Mouse (Mus musculus) kidney, adult 9 months (tissue): ENCODE measurements around the gene Usp9x.

Source experiments
- DNase-seq: peaks from one replicate; pipeline ENCODE4 v3.0.0; 2022

The Usp9x gene

GRCm38 (mm10) chrX:13085621-13086020, 14.3 kb downstream of the Usp9x start:
- no peak for DNase-seq

DNA sequence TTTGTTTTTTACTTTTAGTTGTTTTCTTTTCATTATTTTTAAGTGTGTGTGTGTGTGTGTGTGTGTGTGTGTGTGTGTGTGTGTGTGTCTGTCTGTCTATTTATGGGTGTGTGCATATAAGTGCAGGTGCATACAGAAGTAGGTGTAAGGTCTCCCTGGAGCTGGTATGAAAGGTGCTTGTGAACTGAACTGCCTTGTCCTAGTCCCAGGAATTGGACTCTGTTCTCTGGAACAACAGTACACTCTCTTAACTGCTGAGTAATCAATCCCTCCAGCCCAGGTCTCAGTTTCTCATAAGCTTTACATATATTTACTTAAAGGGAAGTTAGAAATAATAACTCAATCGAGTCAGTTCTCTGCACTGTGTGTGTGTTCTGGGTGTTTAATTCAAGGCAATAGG, 25.7 kb downstream of the Usp9x start:
- DNase-seq = peak; percentile 9

- no peak for DNase-seq
These were observed 135.2 kb downstream of the Usp9x start for GRCm38 (mm10) chrX:13206514-13206913.

DNA sequence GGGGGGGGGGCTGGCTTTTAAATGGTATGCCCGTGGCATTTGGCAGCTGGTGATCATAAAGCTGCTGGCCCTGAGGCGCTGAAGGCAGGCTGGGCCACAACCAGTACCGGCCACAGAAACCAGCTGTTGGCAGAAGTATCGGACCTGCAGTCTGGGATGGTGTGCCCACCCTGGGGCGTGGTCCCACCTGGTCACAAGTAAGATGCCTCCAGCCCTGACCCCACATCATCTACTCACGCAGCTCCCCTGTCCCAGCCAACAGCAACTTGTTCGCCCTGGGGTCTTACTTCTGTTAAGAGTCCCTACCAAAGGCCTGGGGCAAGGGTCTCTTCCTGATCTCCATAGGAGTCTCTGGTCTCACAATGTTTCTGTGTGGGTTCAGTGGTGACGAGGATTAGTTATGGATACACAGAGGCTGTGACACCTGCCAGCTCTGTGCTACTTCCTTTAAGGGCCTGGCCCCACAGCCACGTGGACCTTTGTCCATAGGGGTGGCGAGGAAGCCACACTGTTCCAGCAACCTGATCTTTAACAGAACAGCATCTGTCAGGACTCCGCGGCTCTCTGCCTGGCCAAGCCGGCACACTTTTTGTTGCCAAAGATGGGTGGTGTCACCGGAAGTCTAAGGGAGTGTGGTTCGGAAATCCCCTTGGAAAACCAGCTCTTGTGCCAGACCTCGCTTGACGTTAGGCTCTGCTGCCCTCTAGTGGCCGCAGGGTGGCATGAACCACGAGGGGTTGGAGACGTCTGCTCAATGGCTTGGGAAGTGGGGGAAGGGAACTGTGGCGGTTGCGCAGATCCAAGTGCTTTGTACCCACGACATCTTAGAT, 136.4 kb downstream of the Usp9x start:
- peak; percentile 89 for DNase-seq

DNA sequence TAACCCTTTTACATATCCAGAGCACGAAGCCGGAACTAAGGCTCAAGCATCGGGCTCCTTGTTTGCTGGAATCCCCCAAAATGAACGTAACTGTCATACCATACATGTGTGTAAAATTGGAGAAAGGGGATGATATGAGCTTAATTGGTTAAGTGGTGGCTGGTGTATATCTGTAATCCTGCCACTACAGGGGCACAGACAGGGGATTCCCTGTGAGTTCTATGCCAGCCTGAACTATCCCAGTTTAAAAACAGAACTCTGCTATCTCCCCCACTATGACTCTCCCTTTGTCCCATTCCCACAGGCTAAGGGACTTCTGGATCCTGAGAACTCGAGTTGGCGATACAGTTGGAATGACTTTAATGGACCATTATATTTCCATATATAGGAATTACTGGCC, 137.1 kb downstream of the Usp9x start:
- no peak for DNase-seq

- no peak for DNase-seq
These were observed 143.0 kb downstream of the Usp9x start for GRCm38 (mm10) chrX:13214275-13214674.
